Mouse (Mus musculus) testis, adult 2 months (tissue): ENCODE results near the gene Fndc3a. TPM values are rescaled to one million over a fixed set of nuclear protein-coding genes. Genes with fewer than 3 reads are reported as not detected.

Source experiments
- H3K27ac ChIP-seq: fragments of 200-500 bp; 2 replicates; pipeline ENCODE4 v1.5.1; 2012; ENCODE audit warnings: low read depth, low read length; ENCODE audit not compliant: control insufficient read depth, insufficient read depth
- H3K27me3 ChIP-seq: fragments of 200-500 bp; 2 replicates; pipeline ENCODE4 v1.6.1; 2012; ENCODE audit warnings: mild to moderate bottlenecking, low read length, moderate library complexity; ENCODE audit not compliant: control insufficient read depth, insufficient read depth
- H3K36me3 ChIP-seq: fragments of 200-500 bp; 2 replicates; pipeline ENCODE4 v1.6.1; 2012; ENCODE audit warnings: mild to moderate bottlenecking, low read length; ENCODE audit not compliant: control insufficient read depth, insufficient read depth
- H3K4me1 ChIP-seq: fragments of 200-500 bp; 2 replicates; pipeline ENCODE4 v1.6.1; 2012; ENCODE audit warnings: low read length; ENCODE audit not compliant: control insufficient read depth, insufficient read depth
- H3K4me3 ChIP-seq: fragments of 200-500 bp; 2 replicates; pipeline ENCODE4 v1.5.1; 2012; ENCODE audit warnings: low read depth, mild to moderate bottlenecking, low read length, moderate library complexity, mixed read lengths; ENCODE audit not compliant: control insufficient read depth
- CTCF ChIP-seq: fragments of 200-500 bp; IDR thresholded peaks from 2 replicates; pipeline ENCODE4 v1.5.1; 2012; ENCODE audit warnings: low read depth, mild to moderate bottlenecking, inconsistent platforms, low read length, moderate library complexity; ENCODE audit not compliant: control insufficient read depth, insufficient read depth, insufficient replicate concordance
- POLR2A ChIP-seq: fragments of 200-500 bp; IDR thresholded peaks from 2 replicates; pipeline ENCODE4 v1.6.1; 2012; ENCODE audit warnings: low read depth, mild to moderate bottlenecking, inconsistent platforms, low read length, moderate library complexity; ENCODE audit not compliant: control insufficient read depth
- polyA plus RNA-seq: library from polyadenylated mRNA; depleted of rRNA; stranded (reverse); fragments of >200 nt; gene quantifications from 2 replicates; pipeline ENCODE4 v1.2.3, GENCODE M21; 2012

Fndc3a gene
- polyA plus RNA-seq, 1 experiment, result 95.2 TPM

GRCm38 (mm10) chr14:72738776-72739175 lies 29.0 kb upstream of the Fndc3a start:
- Histone ChIP-seq H3K4me1 (no peaks in the 10 kb centered on the region), H3K27me3 (no peaks in the 10 kb centered on the region), H3K36me3 (no peaks in the 10 kb centered on the region), H3K4me3 (no peak overlapping the region), H3K27ac (no peak overlapping the region)
- no peak for TF ChIP-seq POLR2A
- TF ChIP-seq CTCF, result no peak

- Histone ChIP-seq H3K4me3 (no peak overlapping the region), H3K27me3 (no peaks in the 10 kb centered on the region), H3K36me3 (no peaks in the 10 kb centered on the region), H3K27ac (no peak overlapping the region), H3K4me1 (no peaks in the 10 kb centered on the region)
- TF ChIP-seq POLR2A (no peak), CTCF (no peak)
Measured at GRCm38 (mm10) chr14:72738217-72738616, 28.4 kb upstream of the Fndc3a start.

- no peaks in the 10 kb centered on the region for H3K36me3 ChIP-seq
- H3K27me3 ChIP-seq, result no peaks in the 10 kb centered on the region
- TF ChIP-seq POLR2A (no peak), CTCF (no peak)
- no peaks in the 10 kb centered on the region for H3K4me1 ChIP-seq
- no peak overlapping the region for H3K4me3 ChIP-seq
- H3K27ac ChIP-seq, result no peak overlapping the region
Measured at GRCm38 (mm10) chr14:72725865-72726264, 16.1 kb upstream of the Fndc3a start.

GRCm38 (mm10) chr14:72722274-72723053 lies 12.7 kb upstream of the Fndc3a start:
- H3K4me3 ChIP-seq, result no peak overlapping the region
- TF ChIP-seq CTCF (no peak), POLR2A (no peak)
- H3K27me3 ChIP-seq, result no peaks in the 10 kb centered on the region
- H3K4me1 ChIP-seq, result no peaks in the 10 kb centered on the region
- H3K36me3 ChIP-seq, result no peaks in the 10 kb centered on the region
- no peak overlapping the region for H3K27ac ChIP-seq

- TF ChIP-seq POLR2A, result no peak
- no peak for TF ChIP-seq CTCF
- Histone ChIP-seq H3K36me3 (no peaks in the 10 kb centered on the region), H3K27ac (no peak overlapping the region), H3K4me3 (no peak overlapping the region), H3K4me1 (no peaks in the 10 kb centered on the region), H3K27me3 (no peaks in the 10 kb centered on the region)
Measured at GRCm38 (mm10) chr14:72716175-72716574, 6.4 kb upstream of the Fndc3a start.

- Histone ChIP-seq H3K27ac (no peak overlapping the region), H3K36me3 (no peaks in the 10 kb centered on the region), H3K4me3 (no peak overlapping the region; the same call in 1 of the 2 replicates), H3K27me3 (no peaks in the 10 kb centered on the region), H3K4me1 (no peaks in the 10 kb centered on the region)
- TF ChIP-seq POLR2A (no peak), CTCF (no peak)
Measured at GRCm38 (mm10) chr14:72711130-72711529, 1.3 kb upstream of the Fndc3a start.

GRCm38 (mm10) chr14:72710341-72711027 lies 681 bp upstream of the Fndc3a start:
- TF ChIP-seq CTCF, result no peak
- no peak for TF ChIP-seq POLR2A
- H3K27ac ChIP-seq, result peak overlapping the region; percentile 94
- peak overlapping the region; percentile 90 for H3K4me3 ChIP-seq
- H3K4me1 ChIP-seq, result no peaks in the 10 kb centered on the region
- no peaks in the 10 kb centered on the region for H3K36me3 ChIP-seq
- no peaks in the 10 kb centered on the region for H3K27me3 ChIP-seq
